ENCODE assay signal across 8 mouse cellular contexts in the genomic region with DNA sequence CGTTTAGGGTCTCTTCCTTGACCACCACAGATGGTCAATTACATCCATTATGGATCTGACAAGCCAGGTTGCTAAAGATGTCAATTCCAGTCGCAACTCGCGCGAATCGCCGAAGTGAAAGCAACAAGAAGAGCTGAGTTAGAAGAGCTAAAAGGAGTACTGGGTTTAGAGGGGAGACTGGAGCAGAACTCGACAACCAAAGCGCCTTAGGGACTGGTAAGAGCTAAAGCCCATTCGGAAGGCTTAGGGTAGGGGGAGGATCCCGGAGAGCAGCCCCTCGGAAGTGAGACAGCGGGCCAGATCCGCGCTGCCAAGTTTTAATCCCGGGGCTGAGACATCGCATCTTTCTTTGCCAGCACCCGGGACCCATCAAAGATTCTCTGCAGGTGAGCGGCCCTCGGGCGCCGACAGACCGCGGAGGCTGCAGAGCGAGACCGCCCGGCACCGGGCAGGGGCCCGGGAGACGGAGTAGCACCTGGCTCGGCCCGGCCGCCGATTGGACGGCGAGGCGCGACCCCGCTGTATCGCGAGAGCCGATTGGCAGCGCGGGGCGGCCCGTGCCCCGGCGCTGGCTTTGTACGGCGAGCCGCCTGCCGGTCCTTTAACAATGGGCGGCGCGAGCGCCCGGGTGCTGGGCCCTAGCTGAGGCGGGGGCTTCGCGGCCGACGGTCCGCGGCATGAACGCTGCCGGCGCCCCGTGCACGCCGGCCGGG. TPM values are rescaled to one million over a fixed set of nuclear protein-coding genes. Genes with fewer than 3 reads are reported as not detected.
DNase-seq lines count a peak whose midpoint lies in the region; ATAC-seq and TF ChIP-seq lines count a peak whose summit lies in the region.

A gene (plus strand): TSS at position 577 of the 713 bp plus-strand sequence.

- H3K79me2 ChIP-seq in CH12.LX (replicated peaks; ENCODE audit: control insufficient read depth, extremely low read depth, insufficient read depth, poor library complexity, severe bottlenecking): peaks cover 2% of the 10 kb centered on the region; the same call in 1 of the 2 replicates

- dilution Hi-C loops in CH12.LX (cut with MboI; ENCODE audit: extremely low pct_ligation_motif_present, extremely low pct_unique_long_range_greater_than_20kb, low sequenced_read_pairs): no loop called here

- TF ChIP-seq CTCF in CH12.LX (conservative IDR thresholded peaks at IDR 0.05 in 1 of 2, IDR thresholded peaks at IDR 0.05 in 1 of 2; ENCODE audit: low read depth in 2 of 2, low read length in 2 of 2): no peak

- DNase-seq in CH12.LX (ENCODE audit: extremely low read depth): peak; percentile 74
- peak; percentile 64 for DNase-seq in c-Kit-positive CD71-negative TER-119-negative erythroid progenitor cells, embryonic 14.5 days (ENCODE audit: low read depth)
- DNase-seq in forebrain, embryonic 10.5 days (ENCODE audit: extremely low spot score, low spot score): peak; percentile 89
- peak; percentile 89 to 97 for DNase-seq in kidney, postnatal 25 days
- peak; percentile 89 for DNase-seq in liver, embryonic 13.5 days
- peak; percentile 86 to 92 for DNase-seq in natural killer cell, adult 2 months (ENCODE audit: low spot score in 2 of 2)

- no peak for TF ChIP-seq RAD21 in CH12.LX (IDR thresholded peaks at IDR 0.05; ENCODE audit: low read depth, low read length)

- H3K4me3 ChIP-seq in CH12.LX (replicated peaks in 1 of 3; ENCODE audit: low read depth in 2 of 3, low read length in 2 of 3, poor library complexity in 1 of 3): peak within 1 kb of the TSS; percentile 67 to 83 (median 75)
- H3K4me3 ChIP-seq in forebrain, embryonic 10.5 days: peak within 1 kb of the TSS; percentile 88
- peak within 1 kb of the TSS; percentile 93 for H3K4me3 ChIP-seq in heart, embryonic 15.5 days
- peak within 1 kb of the TSS; percentile 93 for H3K4me3 ChIP-seq in liver, embryonic 13.5 days (replicated peaks)
- H3K4me3 ChIP-seq in stomach, embryonic 14.5 days (ENCODE audit: low read depth, low read length): peak within 1 kb of the TSS; percentile 94

- no peak within 1 kb of the TSS for H3K27ac ChIP-seq in CH12.LX (ENCODE audit: insufficient read depth, low read depth)
- peak within 1 kb of the TSS; percentile 100 for H3K27ac ChIP-seq in forebrain, embryonic 10.5 days
- peak within 1 kb of the TSS; percentile 86 for H3K27ac ChIP-seq in heart, embryonic 15.5 days
- H3K27ac ChIP-seq in liver, embryonic 13.5 days: peak within 1 kb of the TSS; percentile 85
- H3K27ac ChIP-seq in stomach, embryonic 14.5 days (ENCODE audit: low read length): peak within 1 kb of the TSS; percentile 91

- H3K9me3 ChIP-seq in CH12.LX (replicated peaks; ENCODE audit: low read length): no peaks in the 10 kb centered on the region
- H3K9me3 ChIP-seq in forebrain, embryonic 10.5 days: no peaks in the 10 kb centered on the region
- H3K9me3 ChIP-seq in heart, embryonic 15.5 days (replicated peaks): no peaks in the 10 kb centered on the region
- H3K9me3 ChIP-seq in liver, embryonic 13.5 days (replicated peaks): no peaks in the 10 kb centered on the region
- H3K9me3 ChIP-seq in stomach, embryonic 14.5 days (ENCODE audit: control insufficient read depth, low read depth, low read length): no peaks in the 10 kb centered on the region

- peak; percentile 85 for TF ChIP-seq POLR2A in CH12.LX (IDR thresholded peaks at IDR 0.05; ENCODE audit: low read depth, low read length)

- H3K4me2 ChIP-seq in CH12.LX (ENCODE audit: insufficient read depth, low read depth, poor library complexity, severe bottlenecking): peak within 1 kb of the TSS; percentile 79
- peak within 1 kb of the TSS; percentile 76 for H3K4me2 ChIP-seq in heart, embryonic 15.5 days
- peak within 1 kb of the TSS; percentile 94 for H3K4me2 ChIP-seq in liver, embryonic 13.5 days
- H3K4me2 ChIP-seq in stomach, embryonic 14.5 days (replicated peaks; ENCODE audit: low read depth, low read length): peak within 1 kb of the TSS; percentile 75

- peaks cover 0 to 11% of the 10 kb centered on the region in 2 experiments for H3K36me3 ChIP-seq in CH12.LX (replicated peaks in 1 of 2; ENCODE audit: control insufficient read depth in 1 of 2, insufficient read depth in 1 of 2, low read length in 1 of 2)
- H3K36me3 ChIP-seq in forebrain, embryonic 10.5 days (replicated peaks): peaks cover 19% of the 10 kb centered on the region
- no peaks in the 10 kb centered on the region for H3K36me3 ChIP-seq in heart, embryonic 15.5 days
- no peaks in the 10 kb centered on the region for H3K36me3 ChIP-seq in liver, embryonic 13.5 days
- H3K36me3 ChIP-seq in stomach, embryonic 14.5 days (ENCODE audit: control insufficient read depth, insufficient read depth, low read length): no peaks in the 10 kb centered on the region

- WGBS in forebrain, embryonic 10.5 days: under 1% methylated on average over 71 of the region's 71 CpGs
- WGBS in heart, embryonic 15.5 days: under 1% methylated on average over 71 of the region's 71 CpGs
- WGBS in liver, embryonic 13.5 days (ENCODE audit: insufficient replicate concordance): under 1% methylated on average over 71 of the region's 71 CpGs
- WGBS in stomach, embryonic 14.5 days: under 1% methylated on average over 71 of the region's 71 CpGs

- no peaks in the 10 kb centered on the region for H3K27me3 ChIP-seq in CH12.LX (replicated peaks)
- no peaks in the 10 kb centered on the region for H3K27me3 ChIP-seq in forebrain, embryonic 10.5 days (ENCODE audit: poor library complexity, severe bottlenecking)
- H3K27me3 ChIP-seq in heart, embryonic 15.5 days: 0 out of 2 replicates have a peak, but pooled peaks cover 3% of the 10 kb centered on the region
- H3K27me3 ChIP-seq in liver, embryonic 13.5 days: 0 out of 2 replicates have a peak, but pooled peaks cover 3% of the 10 kb centered on the region
- no peaks in the 10 kb centered on the region for H3K27me3 ChIP-seq in stomach, embryonic 14.5 days (ENCODE audit: control insufficient read depth, insufficient read depth, low read length)

- no peak for TF ChIP-seq EP300 in CH12.LX (IDR thresholded peaks at IDR 0.05; ENCODE audit: low read length)

- in situ Hi-C loops in CH12.LX (cut with MboI; ENCODE audit: low pct_ligation_motif_present, low pct_unique_long_range_greater_than_20kb, low sequenced_read_pairs): loop anchor here (5.0 kb wide), 1 partner anchor 71 kb away; no protein-coding TSS in a partner anchor

- H3K4me1 ChIP-seq in CH12.LX (ENCODE audit: control insufficient read depth in 1 of 2, insufficient read depth in 2 of 2): peaks cover 6 to 22% of the 10 kb centered on the region in 2 experiments
- H3K4me1 ChIP-seq in forebrain, embryonic 10.5 days: peaks cover 39% of the 10 kb centered on the region
- H3K4me1 ChIP-seq in heart, embryonic 15.5 days (replicated peaks): peaks cover 12% of the 10 kb centered on the region
- peaks cover 45% of the 10 kb centered on the region for H3K4me1 ChIP-seq in liver, embryonic 13.5 days (replicated peaks)
- H3K4me1 ChIP-seq in stomach, embryonic 14.5 days (ENCODE audit: control insufficient read depth, insufficient read depth, low read length): peaks cover 12% of the 10 kb centered on the region; the same call in 1 of the 2 replicates

- peak; percentile 98 for ATAC-seq in heart, embryonic 15.5 days (replicated peaks; ENCODE audit: insufficient number of reproducible peaks, insufficient read depth, low FRiP score, low read depth)
- ATAC-seq in liver, embryonic 13.5 days (ENCODE audit: low read depth): peak; percentile 99
- ATAC-seq in stomach, embryonic 14.5 days (ENCODE audit: insufficient number of reproducible peaks, insufficient read depth, low FRiP score, low read depth): peak; percentile 99

- peak within 1 kb of the TSS; percentile 73 for H3K9ac ChIP-seq in CH12.LX (ENCODE audit: insufficient read depth, low read depth)
- peak within 1 kb of the TSS; percentile 94 for H3K9ac ChIP-seq in heart, embryonic 15.5 days
- H3K9ac ChIP-seq in liver, embryonic 13.5 days: peak within 1 kb of the TSS; percentile 95
- H3K9ac ChIP-seq in stomach, embryonic 14.5 days (replicated peaks; ENCODE audit: low read depth, low read length): peak within 1 kb of the TSS; percentile 96

TF ChIP-seq in CH12.LX, 34 proteins besides CTCF, POLR2A, EP300 and RAD21 (continues in another document):
- TF ChIP-seq JUND (conservative IDR thresholded peaks at IDR 0.05; ENCODE audit: low read depth, low read length) (no peak), ETS1 (conservative IDR thresholded peaks at IDR 0.05; ENCODE audit: low read depth, low read length) (no peak), MAFK (IDR thresholded peaks at IDR 0.05; ENCODE audit: insufficient replicate concordance, low read length) (no peak), HCFC1 (IDR thresholded peaks at IDR 0.05; ENCODE audit: low read depth, low read length) (peak; percentile 74), MYC (IDR thresholded peaks at IDR 0.05; ENCODE audit: low read depth, low read length) (0 out of 2 replicates have a peak, but pooled peaks have one; percentile 30), GABPA (IDR thresholded peaks at IDR 0.05; ENCODE audit: insufficient replicate concordance, low read depth, low read length) (no peak), CHD2 (IDR thresholded peaks at IDR 0.05; ENCODE audit: low read length) (peak; percentile 96), RCOR1 (conservative IDR thresholded peaks at IDR 0.05; ENCODE audit: low read depth, low read length) (0 out of 2 replicates have a peak, but pooled peaks have one; percentile 31), MAZ (IDR thresholded peaks at IDR 0.05; ENCODE audit: low read depth, low read length) (peak; percentile 52; the same call in 1 of the 2 replicates), CHD1 (IDR thresholded peaks at IDR 0.05; ENCODE audit: low read depth, low read length) (no peak), ZC3H11A (IDR thresholded peaks at IDR 0.05; ENCODE audit: low read depth, low read length) (no peak), ZKSCAN1 (IDR thresholded peaks at IDR 0.05; ENCODE audit: borderline replicate concordance, low read depth, low read length) (no peak), NELFE (IDR thresholded peaks at IDR 0.05; ENCODE audit: low read depth, low read length) (peak; percentile 85), UBTF (IDR thresholded peaks at IDR 0.05; ENCODE audit: low read depth, low read length) (0 out of 2 replicates have a peak, but pooled peaks have one; percentile 23), PAX5 (IDR thresholded peaks at IDR 0.05; ENCODE audit: low read length) (no peak), TCF12 (IDR thresholded peaks at IDR 0.05; ENCODE audit: low read depth, low read length) (peak; percentile 73), IRF4 (IDR thresholded peaks at IDR 0.05; ENCODE audit: low read depth, low read length) (peak; percentile 57)

RNA-seq across cellular contexts. Expression of the gene that starts here (rescaled TPM):
- total RNA-seq in CH12.LX (2012; rRNA removed) (4.2 and 4.3 TPM in 2 replicates), CH12.LX (2014; rRNA removed) (4.2 and 4.7 TPM in 2 replicates)
- polyA plus RNA-seq in CH12.LX (2012; ENCODE audit: insufficient read length, low read depth): 7.5 and 8.6 TPM in 2 replicates
- 37.9 and 39.9 TPM in 2 replicates for polyA plus RNA-seq in forebrain, embryonic 10.5 days (2016; fragmentation: Nextera tagmentation; extraction: Ambion mirVana)
- 5.5 and 7.2 TPM in 2 replicates for polyA plus RNA-seq in heart, embryonic 15.5 days (2015; fragmentation: Nextera tagmentation; extraction: Ambion mirVana)
- 4.5 and 5.2 TPM in 2 replicates for polyA plus RNA-seq in liver, embryonic 13.5 days (2015; fragmentation: Nextera tagmentation; extraction: Ambion mirVana)
- 7.7 and 9.3 TPM in 2 replicates for polyA plus RNA-seq in stomach, embryonic 14.5 days (2014; fragmentation: Nextera tagmentation; extraction: Ambion mirVana)
